Mouse (Mus musculus) lung, postnatal 0 days (tissue): Measurements from ENCODE around the gene Gm614.

Experiments
- CTCF ChIP-seq: IDR thresholded peaks from 2 replicates; pipeline ENCODE4 v1.5.1; 2016; ENCODE audit warnings: antibody characterized with exemption, mild to moderate bottlenecking
- EP300 ChIP-seq: IDR thresholded peaks from 2 replicates; pipeline ENCODE4 v1.6.1; 2016; ENCODE audit warnings: antibody characterized with exemption, mild to moderate bottlenecking, control low read depth

DNA sequence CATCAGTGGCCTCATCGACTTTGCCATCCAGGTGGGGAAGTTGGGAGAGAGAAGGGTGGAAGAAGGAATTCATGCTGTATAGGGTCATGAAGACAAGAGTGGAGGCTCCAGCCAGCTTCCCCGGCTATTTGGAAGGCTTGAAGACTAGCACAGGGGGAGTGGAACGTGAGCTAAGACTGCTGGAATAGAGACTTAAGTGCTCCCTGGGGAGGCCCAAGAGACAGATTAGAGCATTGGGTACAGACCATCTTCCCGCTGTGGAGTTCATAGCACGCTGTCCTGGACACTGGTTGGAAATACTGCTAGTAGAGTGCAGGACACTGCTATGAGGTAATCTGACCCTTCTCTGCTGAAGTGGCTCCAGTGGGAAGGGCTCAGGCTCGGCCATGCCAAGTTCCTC, 19.0 kb upstream of the Gm614 start:
- TF ChIP-seq CTCF (no peak), EP300 (no peak)
